Mouse (Mus musculus) left cerebral cortex, postnatal 25 days (tissue): ENCODE measurements around the gene Uts2r. TPM values are rescaled to one million over a fixed set of nuclear protein-coding genes. Genes with fewer than 3 reads are reported as not detected.

Experiments used
- DNase-seq, 2 experiments: peaks; one replicate each; pipeline ENCODE4 v3.0.0; 2022; ENCODE audit warnings: low spot score in 2 of 2, mixed read lengths in 1 of 2
- intact Hi-C: fragments of 180-260 bp; cut with DNase I; formaldehyde crosslinking; loops from one replicate; pipeline ENCODE4 v1.15.1; 2025
- total RNA-seq, 2 experiments: library from RNA; stranded (reverse); gene quantifications; 2 replicates each; pipeline ENCODE4 v1.2.3; 2021

The Uts2r gene
- total RNA-seq: not detected

- intact Hi-C loops: no loop called here
- no peak for DNase-seq
Measured at GRCm38 (mm10) chr11:121159971-121160370, at the start of gene Uts2r. TSS of gene Uts2r (plus strand) at chr11:121160271.

- peak in 1 of 2 experiments; percentile 14 for DNase-seq
- intact Hi-C loops: no loop called here
Measured at GRCm38 (mm10) chr11:121111051-121111450, 49.0 kb upstream of the Uts2r start.

- DNase-seq: no peak
- intact Hi-C loops: no loop called here
Measured at GRCm38 (mm10) chr11:121111601-121112000, 48.5 kb upstream of the Uts2r start.

GRCm38 (mm10) chr11:121112091-121112775 is 47.8 kb upstream of the Uts2r start:
- intact Hi-C loops: no loop called here
- no peak for DNase-seq

GRCm38 (mm10) chr11:121118106-121118505 is 42.0 kb upstream of the Uts2r start:
- no peak for DNase-seq
- intact Hi-C loops: no loop called here

- intact Hi-C loops: no loop called here
- no peak for DNase-seq
Measured at GRCm38 (mm10) chr11:121118577-121118976, 41.5 kb upstream of the Uts2r start, which contains the start of gene Tex19.2. TSS of gene Tex19.2 (minus strand) at chr11:121118677.

- intact Hi-C loops: no loop called here
- DNase-seq: no peak
Measured at GRCm38 (mm10) chr11:121121151-121121550, 38.9 kb upstream of the Uts2r start.

GRCm38 (mm10) chr11:121122024-121122670 is 37.9 kb upstream of the Uts2r start:
- intact Hi-C loops: no loop called here
- DNase-seq: no peak

GRCm38 (mm10) chr11:121123438-121123837 is 36.6 kb upstream of the Uts2r start:
- DNase-seq: peak in 1 of 2 experiments; percentile 50
- intact Hi-C loops: no loop called here

- no peak for DNase-seq
- intact Hi-C loops: no loop called here
Measured at GRCm38 (mm10) chr11:121125522-121126172, 34.4 kb upstream of the Uts2r start.

GRCm38 (mm10) chr11:121126395-121126794 is 33.7 kb upstream of the Uts2r start:
- intact Hi-C loops: no loop called here
- DNase-seq: no peak

GRCm38 (mm10) chr11:121127441-121127840 is 32.6 kb upstream of the Uts2r start:
- DNase-seq: no peak
- intact Hi-C loops: no loop called here

- intact Hi-C loops: no loop called here
- no peak for DNase-seq
Measured at GRCm38 (mm10) chr11:121129616-121130015, 30.5 kb upstream of the Uts2r start.

GRCm38 (mm10) chr11:121134600-121134999 is 25.5 kb upstream of the Uts2r start:
- no peak for DNase-seq
- intact Hi-C loops: no loop called here

- intact Hi-C loops: no loop called here
- no peak for DNase-seq
Measured at GRCm38 (mm10) chr11:121137682-121138081, 22.4 kb upstream of the Uts2r start.

GRCm38 (mm10) chr11:121138732-121139131 is 21.3 kb upstream of the Uts2r start:
- no peak for DNase-seq
- intact Hi-C loops: no loop called here

GRCm38 (mm10) chr11:121143325-121144015 is 16.6 kb upstream of the Uts2r start:
- intact Hi-C loops: no loop called here
- DNase-seq: no peak

GRCm38 (mm10) chr11:121145865-121146264 is 14.2 kb upstream of the Uts2r start, which contains the start of gene Tex19.1:
TSS of gene Tex19.1 (plus strand) at chr11:121146143.
- intact Hi-C loops: no loop called here
- DNase-seq: no peak

GRCm38 (mm10) chr11:121148193-121148592 is 11.9 kb upstream of the Uts2r start:
- intact Hi-C loops: no loop called here
- no peak for DNase-seq

GRCm38 (mm10) chr11:121154203-121154602 is 5.9 kb upstream of the Uts2r start:
- intact Hi-C loops: no loop called here

More at GRCm38 (mm10) chr11:121154203-121154602, 5.9 kb upstream of the Uts2r start:
- DNase-seq: no peak
